Mouse (Mus musculus) intestine, embryonic 14.5 days (tissue): ENCODE measurements around the gene Nmb. TPM values are rescaled to one million over a fixed set of nuclear protein-coding genes. Genes with fewer than 3 reads are reported as not detected.

Experiments used
- ATAC-seq: fragments of 200-750 bp; cut with Nextera tagmentation; replicated peaks from 2 replicates; pipeline ENCODE4 v1.8.0; 2017; ENCODE audit warnings: low read depth, moderate number of reproducible peaks, moderate TSS enrichment, moderate library complexity; ENCODE audit not compliant: low FRiP score, low TSS enrichment
- DNase-seq: peaks from one replicate; pipeline ENCODE4 v3.0.0-alpha.2; 2018; ENCODE audit warnings: low spot score
- H3K27ac ChIP-seq: fragments of 300-500 bp; sonication (generic); 2 replicates; pipeline ENCODE4 v1.5.1; 2014; ENCODE audit warnings: low read depth, mild to moderate bottlenecking, control low read depth
- H3K27me3 ChIP-seq: fragments of 300-500 bp; sonication (generic); replicated peaks from 2 replicates; pipeline ENCODE4 v1.6.1; 2014; ENCODE audit warnings: low read length, control low read depth; ENCODE audit not compliant: control insufficient read depth, insufficient read depth
- H3K36me3 ChIP-seq: fragments of 300-500 bp; sonication (generic); 2 replicates; pipeline ENCODE4 v1.6.1; 2014; ENCODE audit warnings: low read length, control low read depth; ENCODE audit not compliant: control insufficient read depth, insufficient read depth
- H3K4me1 ChIP-seq: fragments of 300-500 bp; sonication (generic); replicated peaks from 2 replicates; pipeline ENCODE4 v1.6.1; 2014; ENCODE audit warnings: low read length, control low read depth, mixed read lengths; ENCODE audit not compliant: control insufficient read depth, insufficient read depth
- H3K4me2 ChIP-seq: fragments of 300-500 bp; sonication (generic); 2 replicates; pipeline ENCODE4 v1.6.1; 2014; ENCODE audit warnings: low read length
- H3K4me3 ChIP-seq: fragments of 300-500 bp; sonication (generic); 2 replicates; pipeline ENCODE4 v1.5.1; 2014; ENCODE audit warnings: low read depth, low read length, control low read depth, mixed read lengths
- H3K9ac ChIP-seq: fragments of 300-500 bp; sonication (generic); 2 replicates; pipeline ENCODE4 v1.6.1; 2014; ENCODE audit warnings: mild to moderate bottlenecking, low read length
- H3K9me3 ChIP-seq: fragments of 300-500 bp; sonication (generic); 2 replicates; pipeline ENCODE4 v1.6.1; 2016; ENCODE audit warnings: low read length, control low read depth; ENCODE audit not compliant: control insufficient read depth
- WGBS: fragments of 180-500 bp; shearing (Covaris S2); extraction: QIAGEN DNeasy Blood & Tissue Kit; methylation state at CpG from one replicate; pipeline ENCODE4 v1.1.7; 2014; 5-methylcytosine and 5-hydroxymethylcytosine counted together
- polyA plus RNA-seq: library from polyadenylated mRNA; unstranded; fragments of >200 nt; fragmentation: Nextera tagmentation; extraction: Ambion mirVana; gene quantifications from 2 replicates; pipeline ENCODE4 v1.2.1, GENCODE M21; 2014

Gene Nmb
- polyA plus RNA-seq, 1 experiment from 2014 or later = 7.4 TPM

GRCm38 (mm10) chr7:80903625-80904422 is 1.1 kb downstream of the Nmb start:
- no peak overlapping the region for H3K9ac ChIP-seq
- H3K36me3 ChIP-seq = 0 out of 2 replicates have a peak, but pooled peaks cover 7% of the 10 kb centered on the region
- no peak overlapping the region for H3K27ac ChIP-seq
- peaks cover 18% of the 10 kb centered on the region for H3K4me1 ChIP-seq
- H3K4me3 ChIP-seq = no peak overlapping the region
- DNase-seq = no peak
- H3K4me2 ChIP-seq = no peak overlapping the region; the same call in 1 of the 2 replicates
- no peaks in the 10 kb centered on the region for H3K9me3 ChIP-seq
- no peak for ATAC-seq
- no peaks in the 10 kb centered on the region for H3K27me3 ChIP-seq
- WGBS = 90% methylated on average over 11 of the region's 11 CpGs

GRCm38 (mm10) chr7:80901541-80902274 is 3.2 kb downstream of the Nmb start:
- ATAC-seq = 0 out of 2 replicates have a peak, but pooled peaks have one; percentile 12
- H3K27me3 ChIP-seq = no peaks in the 10 kb centered on the region
- peak overlapping the region; percentile 87 for H3K4me3 ChIP-seq

GRCm38 (mm10) chr7:80900944-80901501 is 3.9 kb downstream of the Nmb start, which contains the start of gene Wdr73:
TSS of gene Wdr73 (minus strand) at chr7:80901269.
- peak within 1 kb of the TSS; percentile 87 for H3K4me3 ChIP-seq
- H3K4me1 ChIP-seq = peaks cover 18% of the 10 kb centered on the region
- peak within 1 kb of the TSS; percentile 60; the same call in 1 of the 2 replicates for H3K27ac ChIP-seq
- H3K9ac ChIP-seq = peak within 1 kb of the TSS; percentile 71
- WGBS = 0% methylated on average over 36 of the region's 36 CpGs
- H3K4me2 ChIP-seq = peak within 1 kb of the TSS; percentile 88
- peak; percentile 93 for DNase-seq
- peak; percentile 94 for ATAC-seq
- H3K9me3 ChIP-seq = no peaks in the 10 kb centered on the region
- H3K36me3 ChIP-seq = peaks cover 25% of the 10 kb centered on the region
- H3K27me3 ChIP-seq = no peaks in the 10 kb centered on the region

More at GRCm38 (mm10) chr7:80901541-80902274, 3.2 kb downstream of the Nmb start:
- Histone ChIP-seq H3K9me3 (no peaks in the 10 kb centered on the region), H3K36me3 (peaks cover 19% of the 10 kb centered on the region), H3K4me1 (peaks cover 18% of the 10 kb centered on the region), H3K4me2 (peak overlapping the region; percentile 88), H3K27ac (peak overlapping the region; percentile 60; the same call in 1 of the 2 replicates), H3K9ac (peak overlapping the region; percentile 71)
- 28% methylated on average over 15 of the region's 15 CpGs for WGBS
- DNase-seq = no peak

- no peaks in the 10 kb centered on the region for H3K9me3 ChIP-seq
- H3K4me3 ChIP-seq = no peak overlapping the region
- DNase-seq (no peak), ATAC-seq (no peak)
- H3K4me2 ChIP-seq = no peak overlapping the region
- 91% methylated on average over 4 of the region's 4 CpGs for WGBS
- peaks cover 14% of the 10 kb centered on the region for H3K4me1 ChIP-seq
- peaks cover 58% of the 10 kb centered on the region for H3K36me3 ChIP-seq
- H3K9ac ChIP-seq = no peak overlapping the region
- H3K27me3 ChIP-seq = no peaks in the 10 kb centered on the region
- no peak overlapping the region for H3K27ac ChIP-seq
Observed at GRCm38 (mm10) chr7:80897721-80898120, 7.2 kb downstream of the Nmb start.

- ATAC-seq = no peak
- WGBS = 85% methylated on average over 7 of the region's 7 CpGs
Observed at GRCm38 (mm10) chr7:80897134-80897533, 7.7 kb downstream of the Nmb start.

GRCm38 (mm10) chr7:80894815-80895519 is 9.9 kb downstream of the Nmb start:
- H3K4me1 ChIP-seq = peaks cover 2% of the 10 kb centered on the region; the same call in 1 of the 2 replicates
- no peak overlapping the region for H3K27ac ChIP-seq
- no peak for ATAC-seq
- no peak overlapping the region for H3K9ac ChIP-seq
- WGBS = 94% methylated on average over 14 of the region's 14 CpGs
- no peaks in the 10 kb centered on the region for H3K9me3 ChIP-seq
- no peak overlapping the region for H3K4me3 ChIP-seq
- H3K27me3 ChIP-seq = no peaks in the 10 kb centered on the region
- no peak for DNase-seq
- H3K4me2 ChIP-seq = no peak overlapping the region
- H3K36me3 ChIP-seq = peaks cover 82% of the 10 kb centered on the region

More at GRCm38 (mm10) chr7:80897134-80897533, 7.7 kb downstream of the Nmb start:
- no peak for DNase-seq
- H3K4me3 ChIP-seq = no peak overlapping the region
- no peaks in the 10 kb centered on the region for H3K9me3 ChIP-seq
- peaks cover 14% of the 10 kb centered on the region for H3K4me1 ChIP-seq
- peaks cover 64% of the 10 kb centered on the region for H3K36me3 ChIP-seq
- H3K4me2 ChIP-seq = no peak overlapping the region
- no peak overlapping the region for H3K9ac ChIP-seq
- H3K27me3 ChIP-seq = no peaks in the 10 kb centered on the region
- H3K27ac ChIP-seq = no peak overlapping the region

GRCm38 (mm10) chr7:80894196-80894595 is 10.7 kb downstream of the Nmb start:
- H3K27ac ChIP-seq = no peak overlapping the region
- 87% methylated on average over 7 of the region's 7 CpGs for WGBS

GRCm38 (mm10) chr7:80893753-80894129 is 11.1 kb downstream of the Nmb start:
- DNase-seq = no peak
- no peak for ATAC-seq

More at GRCm38 (mm10) chr7:80894196-80894595, 10.7 kb downstream of the Nmb start:
- no peak for ATAC-seq
- H3K9me3 ChIP-seq = no peaks in the 10 kb centered on the region
- peaks cover 85% of the 10 kb centered on the region for H3K36me3 ChIP-seq
- H3K4me1 ChIP-seq = peaks cover 5% of the 10 kb centered on the region; the same call in 1 of the 2 replicates
- DNase-seq = no peak
- H3K9ac ChIP-seq = no peak overlapping the region
- H3K4me3 ChIP-seq = no peak overlapping the region
- no peak overlapping the region for H3K4me2 ChIP-seq
- no peaks in the 10 kb centered on the region for H3K27me3 ChIP-seq

More at GRCm38 (mm10) chr7:80893753-80894129, 11.1 kb downstream of the Nmb start:
- no peak overlapping the region for H3K27ac ChIP-seq
- no peaks in the 10 kb centered on the region for H3K27me3 ChIP-seq
- H3K4me2 ChIP-seq = no peak overlapping the region
- H3K9me3 ChIP-seq = no peaks in the 10 kb centered on the region
- WGBS = 81% methylated on average over 6 of the region's 6 CpGs
- peaks cover 85% of the 10 kb centered on the region for H3K36me3 ChIP-seq
- H3K4me3 ChIP-seq = no peak overlapping the region
- H3K4me1 ChIP-seq = peaks cover 7% of the 10 kb centered on the region; the same call in 1 of the 2 replicates
- H3K9ac ChIP-seq = no peak overlapping the region
